Mouse (Mus musculus) natural killer cell, adult 2 months (primary cell): ENCODE data around the gene Nt5dc3.

Source experiments
- DNase-seq, 2 experiments: peaks; one replicate each; pipeline ENCODE4 v3.0.0; 2022; ENCODE audit warnings: low spot score in 2 of 2

Gene Nt5dc3

GRCm38 (mm10) chr10:86778398-86779116, at the start of gene Nt5dc3:
Gene Nt5dc3 (plus strand): TSS chr10:86779005.
- peak; percentile 98 to 99 for DNase-seq

DNA sequence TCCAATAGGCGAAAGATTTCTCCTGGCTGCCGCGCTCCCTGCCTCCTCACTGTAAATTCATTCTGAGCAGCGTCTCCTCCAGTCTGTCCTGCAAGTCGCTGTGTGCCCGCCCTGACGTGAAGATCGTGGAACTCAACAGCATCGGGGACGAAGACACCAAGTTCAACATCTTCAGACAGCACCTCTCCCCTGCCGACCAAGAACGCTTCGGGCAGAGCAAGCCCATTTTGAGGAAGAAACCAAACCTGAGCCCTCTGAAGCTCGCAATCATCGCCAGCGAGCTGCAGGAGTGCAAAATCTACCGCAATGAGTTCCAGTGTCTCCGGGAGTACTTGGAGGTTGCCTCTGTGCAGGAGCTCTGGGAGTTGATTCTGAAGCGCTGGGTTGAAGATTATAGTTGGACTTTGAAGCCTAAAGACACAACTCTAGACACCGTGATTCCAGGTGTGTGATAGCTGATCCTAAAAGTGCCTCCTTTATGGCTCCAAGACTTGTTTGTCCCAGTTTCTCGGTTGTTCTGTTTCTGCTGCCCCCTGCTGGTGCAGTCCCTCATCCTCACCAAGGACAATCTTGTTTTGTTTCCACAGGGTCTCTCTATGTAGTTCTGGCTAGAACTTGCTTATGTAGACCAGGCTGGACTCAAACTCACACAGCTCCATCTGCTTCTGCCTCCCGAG, 47.8 kb upstream of the Nt5dc3 start:
- DNase-seq, result peak; percentile 64 to 78

DNA sequence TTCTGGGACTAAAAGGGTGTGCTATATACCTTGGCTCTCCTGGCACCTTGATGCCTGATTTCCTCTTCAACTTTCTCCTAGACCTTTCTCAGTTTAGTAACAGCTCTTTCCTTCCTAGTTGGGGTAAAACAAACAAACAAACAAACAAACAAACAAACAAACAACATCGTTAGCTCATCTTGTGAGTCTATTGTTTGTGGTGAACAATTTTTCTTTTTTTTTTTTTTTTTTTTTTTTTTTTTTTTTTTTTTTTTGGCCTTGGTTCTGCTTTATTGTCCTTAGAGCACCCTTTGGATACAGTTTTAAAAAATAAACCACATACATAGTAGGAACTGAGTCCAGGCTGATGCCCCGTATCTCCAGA, 47.3 kb upstream of the Nt5dc3 start:
- no peak for DNase-seq

- DNase-seq, result no peak
These were observed 43.8 kb upstream of the Nt5dc3 start for GRCm38 (mm10) chr10:86735036-86735435.

GRCm38 (mm10) chr10:86742918-86743317, 35.9 kb upstream of the Nt5dc3 start:
- no peak for DNase-seq

- no peak for DNase-seq
These were observed 34.5 kb upstream of the Nt5dc3 start for GRCm38 (mm10) chr10:86744306-86744705.

- no peak for DNase-seq
These were observed 22.8 kb upstream of the Nt5dc3 start for GRCm38 (mm10) chr10:86755816-86756502.

DNA sequence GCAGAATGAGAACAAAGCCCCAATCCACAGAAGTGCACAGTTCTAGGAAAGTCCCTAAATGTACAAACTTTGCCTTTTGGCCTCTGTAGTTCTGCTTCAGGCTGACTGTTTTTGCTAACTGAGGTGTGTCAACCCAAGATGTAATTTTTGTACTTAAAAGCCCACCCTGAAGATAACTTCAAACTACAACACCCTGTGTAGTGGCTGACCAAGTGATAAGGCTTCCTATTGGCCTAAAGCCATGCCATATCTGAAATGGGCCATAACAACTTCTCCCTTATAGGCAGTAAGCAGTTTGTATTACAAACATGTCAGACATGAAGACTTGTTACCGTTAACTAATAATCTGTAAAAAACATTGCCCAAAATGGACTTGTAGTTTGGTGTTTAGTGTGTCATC, 21.1 kb upstream of the Nt5dc3 start:
- DNase-seq, result no peak

DNA sequence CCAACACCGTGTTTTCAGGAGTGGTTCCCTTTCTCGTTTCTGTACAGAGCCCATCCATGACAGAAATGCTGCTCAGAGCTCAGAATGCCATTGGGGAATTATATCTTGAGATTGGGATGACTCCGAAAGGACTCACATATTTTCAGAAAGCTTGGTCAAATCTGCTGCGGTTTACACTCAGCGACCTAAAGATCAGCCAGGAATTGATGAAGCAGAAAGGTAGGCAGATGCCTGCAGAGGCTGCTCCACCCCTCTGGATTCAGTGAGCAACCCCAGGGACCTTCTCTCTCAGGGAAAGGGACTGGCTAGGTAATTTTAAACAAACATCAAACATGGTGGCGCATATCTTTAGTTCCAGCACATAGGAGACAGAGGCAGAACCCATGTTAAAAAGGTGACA, 20.6 kb upstream of the Nt5dc3 start:
- no peak for DNase-seq

DNA sequence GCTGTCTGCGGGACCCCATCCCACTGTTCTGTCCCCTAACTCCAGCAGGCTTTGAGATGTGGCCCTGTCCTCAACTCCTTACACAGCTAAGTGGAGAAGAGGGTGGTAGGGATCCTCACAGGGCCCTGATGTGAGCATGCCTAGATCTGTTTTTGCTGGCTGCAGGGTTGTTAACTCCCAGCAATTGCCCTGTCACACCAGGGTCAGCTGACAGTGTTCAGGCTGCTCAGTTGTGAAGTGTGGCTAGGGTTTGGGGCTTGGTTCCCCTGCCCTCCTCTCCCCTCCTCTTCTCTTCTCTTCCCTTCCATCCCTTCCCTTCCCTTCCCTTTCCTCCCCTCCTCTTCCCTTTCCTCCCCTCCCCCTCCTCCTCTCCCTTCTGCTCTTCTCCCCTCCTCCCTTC, 17.6 kb upstream of the Nt5dc3 start:
- DNase-seq, result no peak

GRCm38 (mm10) chr10:86761722-86762383, 17.0 kb upstream of the Nt5dc3 start:
- DNase-seq, result no peak

DNA sequence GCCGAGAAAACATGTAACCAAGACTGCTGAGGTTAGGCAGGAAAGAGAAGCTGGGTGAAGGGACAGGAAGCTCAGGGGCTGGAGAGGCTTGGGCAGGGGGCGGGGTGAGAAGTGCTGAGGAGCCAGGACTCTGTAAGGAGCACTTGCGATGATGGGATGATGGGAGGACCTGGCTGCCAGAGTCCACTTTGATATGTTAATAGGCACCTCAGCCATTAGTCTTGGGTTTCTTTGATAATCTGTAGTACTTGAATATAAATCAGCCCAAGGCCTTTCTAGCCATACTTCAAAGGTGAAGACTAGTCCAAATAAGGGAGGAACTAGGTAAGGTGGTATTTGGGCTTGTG, 16.4 kb upstream of the Nt5dc3 start:
- DNase-seq, result no peak

DNA sequence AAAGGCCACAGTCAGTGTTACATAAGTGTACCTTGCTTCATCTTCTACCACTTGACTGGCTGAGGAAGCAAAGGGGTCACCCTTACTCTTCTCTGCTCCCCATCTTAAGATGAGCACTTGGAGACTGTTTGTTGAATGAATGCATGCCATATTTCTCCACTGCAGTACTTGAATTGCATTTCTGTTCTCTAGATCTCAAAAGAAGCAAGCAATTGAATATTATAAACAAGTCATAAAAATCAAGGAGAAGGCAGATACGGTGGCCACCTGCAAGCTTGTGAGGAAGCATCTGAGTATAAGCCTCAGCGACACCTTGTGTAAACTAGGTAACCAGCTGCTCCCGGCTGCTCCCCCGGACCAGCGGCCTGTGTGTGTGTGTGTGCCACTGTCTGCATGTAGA, 15.1 kb upstream of the Nt5dc3 start, which contains the start of gene Gm49358:
Gm49358 (plus strand) TSS at position 301 of the 400 bp plus-strand sequence.
- DNase-seq, result no peak

DNA sequence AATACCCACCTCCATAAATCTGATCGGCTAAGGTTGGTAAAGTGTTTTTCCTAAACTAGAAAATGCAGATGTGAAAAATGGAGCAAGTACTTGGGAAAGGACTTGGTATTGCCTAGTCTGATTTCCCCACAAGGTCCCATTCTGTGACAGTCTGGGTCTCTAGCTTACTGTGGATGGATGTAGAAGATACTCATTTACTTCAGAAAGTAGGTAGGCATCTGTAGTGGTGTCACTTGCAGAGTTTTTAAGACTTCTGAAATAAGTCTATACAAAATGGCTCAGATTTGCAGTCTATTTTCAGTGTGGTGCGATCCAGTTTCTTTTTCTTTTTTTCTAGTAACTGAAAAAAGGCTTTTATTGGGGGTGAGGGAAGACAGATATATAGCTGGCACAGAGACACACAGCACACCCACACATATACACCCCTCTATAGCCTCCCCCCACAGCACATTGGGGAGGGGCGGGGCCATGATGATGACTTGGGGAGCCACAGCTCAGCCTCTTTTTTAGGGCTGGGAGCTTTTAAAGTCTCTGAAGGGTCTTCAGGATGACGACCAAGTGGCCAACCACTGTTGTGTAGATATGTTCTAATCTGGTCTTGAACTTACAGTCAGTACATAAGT, 13.3 kb upstream of the Nt5dc3 start:
- no peak for DNase-seq

DNA sequence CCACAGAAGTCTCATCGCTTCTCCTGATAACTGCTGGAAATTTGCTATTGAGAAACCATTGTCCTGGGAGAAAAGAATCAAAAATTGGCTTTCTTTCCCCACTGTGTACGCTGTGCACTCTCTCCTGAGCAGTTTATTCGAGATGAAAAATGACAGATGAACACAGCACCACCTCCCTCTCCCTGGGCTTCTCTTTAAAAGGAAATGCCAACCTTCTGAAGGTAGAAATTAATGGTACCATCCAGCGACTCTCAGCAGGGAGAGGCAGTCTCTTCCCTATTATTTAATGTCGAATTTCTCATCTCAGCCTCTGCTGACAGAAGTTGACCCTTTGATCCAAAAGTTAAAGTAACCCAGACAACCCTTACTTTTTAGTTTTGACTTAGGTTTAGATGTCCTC, 9.6 kb upstream of the Nt5dc3 start:
- DNase-seq, result no peak

DNA sequence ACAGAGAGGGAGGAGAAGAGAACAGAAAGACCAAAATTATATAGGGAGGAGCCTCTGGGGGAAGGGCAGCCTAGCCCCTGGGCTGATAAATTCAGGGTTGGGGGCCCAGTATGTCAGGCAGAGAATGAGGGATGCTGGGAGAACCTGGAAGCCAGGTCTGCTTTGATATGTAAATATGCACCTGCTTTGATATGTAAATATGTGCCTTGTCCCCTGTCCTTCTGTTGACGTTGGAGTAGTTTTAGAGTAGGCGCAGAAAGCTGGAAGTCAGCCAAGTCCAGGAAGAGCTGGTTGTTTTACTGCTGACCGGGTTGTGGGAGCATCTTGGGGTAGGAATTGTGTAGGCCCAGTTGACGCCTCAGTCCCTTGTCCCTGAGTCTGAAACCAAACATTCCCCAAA, 9.0 kb upstream of the Nt5dc3 start:
- DNase-seq, result no peak

GRCm38 (mm10) chr10:86771701-86772100, 7.1 kb upstream of the Nt5dc3 start:
- no peak for DNase-seq

- DNase-seq, result no peak
These were observed 6.6 kb upstream of the Nt5dc3 start for GRCm38 (mm10) chr10:86772231-86772631.

DNA sequence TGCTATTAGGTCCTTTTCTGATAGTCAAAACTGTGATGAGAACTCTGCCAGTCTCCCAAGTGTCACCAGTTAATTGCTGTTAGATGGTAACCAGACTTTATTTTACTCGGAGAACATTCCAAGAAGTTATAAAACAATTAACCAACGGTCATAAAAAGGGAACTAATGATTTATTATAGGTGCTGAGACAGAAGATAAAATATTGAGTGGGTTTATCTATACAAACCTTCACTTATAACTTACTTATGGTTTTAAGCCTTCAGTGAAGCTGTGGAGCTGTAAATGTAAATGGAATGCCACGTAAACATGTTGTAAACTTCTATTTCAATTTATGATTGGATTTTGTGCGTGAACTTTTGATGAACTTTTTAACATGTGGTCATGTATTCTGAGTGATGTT, 5.4 kb upstream of the Nt5dc3 start:
- no peak for DNase-seq

- DNase-seq, result no peak
These were observed 2.5 kb upstream of the Nt5dc3 start for GRCm38 (mm10) chr10:86776281-86776680.

DNA sequence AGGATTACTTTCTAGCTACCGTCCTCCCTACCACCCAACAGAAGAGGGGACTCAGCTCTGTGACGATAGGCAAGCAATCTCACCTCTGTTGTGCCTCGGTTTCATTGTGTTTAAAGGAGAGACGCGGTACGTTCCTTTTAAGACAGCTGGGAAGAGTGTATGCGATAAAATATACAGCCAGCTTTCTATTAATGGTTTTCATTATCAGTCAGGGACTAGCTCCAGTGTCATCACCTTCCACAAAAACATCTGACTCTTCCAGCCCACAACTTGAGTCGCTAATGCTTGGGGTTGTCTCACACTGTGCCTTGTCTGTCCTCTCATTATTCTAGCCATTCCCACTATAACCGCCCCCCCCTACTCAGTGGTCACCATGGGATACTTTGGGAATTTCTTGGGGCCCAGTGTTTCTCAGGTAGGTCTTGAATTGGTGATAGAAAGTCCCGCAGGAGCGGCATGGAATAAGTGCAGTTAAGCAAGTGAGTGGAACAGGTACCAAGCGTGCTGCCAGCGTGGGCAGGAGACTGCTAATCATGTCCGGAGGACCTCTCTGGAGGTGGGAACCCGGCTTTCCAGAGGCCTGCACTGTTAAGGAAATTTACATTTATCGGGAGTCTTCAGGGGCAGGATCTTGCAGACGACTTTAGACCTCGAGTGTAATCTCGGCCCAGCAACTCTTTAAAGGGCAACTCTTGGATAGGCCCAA, 1.0 kb upstream of the Nt5dc3 start:
- no peak for DNase-seq
